Mouse (Mus musculus): ENCODE data around the gene Got1.

- TF ChIP-seq CTCF (IDR thresholded peaks at IDR 0.05; ENCODE audit: borderline replicate concordance, insufficient read depth, low read length): no peak
- no peak for TF ChIP-seq POLR2A (IDR thresholded peaks at IDR 0.05; ENCODE audit: low read depth, low read length)
Observed at GRCm38 (mm10) chr19:43464294-43464687, 60.1 kb downstream of the Got1 start.

All from embryonic fibroblast, embryonic 13.5 days (primary cell).